Mouse (Mus musculus) kidney, postnatal 0 days (tissue): ENCODE measurements around the gene Notch2. TPM values are rescaled to one million over a fixed set of nuclear protein-coding genes. Genes with fewer than 3 reads are reported as not detected.

Experiments used
- ATAC-seq: fragments of 200-750 bp; cut with Nextera tagmentation; replicated peaks from 2 replicates; pipeline ENCODE4 v1.8.0; 2017; ENCODE audit warnings: low read depth, moderate number of reproducible peaks, moderate TSS enrichment, moderate library complexity; ENCODE audit not compliant: low FRiP score
- DNase-seq: peaks from one replicate; pipeline ENCODE4 v3.0.0-alpha.2; 2016; ENCODE audit warnings: low spot score
- H3K27ac ChIP-seq: fragments of 300-500 bp; sonication (generic); 2 replicates; pipeline ENCODE4 v1.5.1; 2014; ENCODE audit warnings: mild to moderate bottlenecking
- H3K27me3 ChIP-seq: fragments of 300-500 bp; sonication (generic); 2 replicates; pipeline ENCODE4 v1.6.1; 2014; ENCODE audit warnings: low read length, mixed read lengths; ENCODE audit not compliant: insufficient read depth
- H3K36me3 ChIP-seq: fragments of 300-500 bp; sonication (generic); 2 replicates; pipeline ENCODE4 v1.6.1; 2014; ENCODE audit warnings: low read length, mixed read lengths; ENCODE audit not compliant: insufficient read depth
- H3K4me1 ChIP-seq: fragments of 300-500 bp; sonication (generic); replicated peaks from 2 replicates; pipeline ENCODE4 v1.6.1; 2014; ENCODE audit warnings: antibody characterized with exemption, low read length, mixed read lengths; ENCODE audit not compliant: insufficient read depth
- H3K4me2 ChIP-seq: fragments of 300-500 bp; sonication (generic); 2 replicates; pipeline ENCODE4 v1.6.1; 2014; ENCODE audit warnings: mild to moderate bottlenecking, low read length, moderate library complexity, mixed read lengths
- H3K4me3 ChIP-seq: fragments of 300-500 bp; sonication (generic); replicated peaks from 2 replicates; pipeline ENCODE4 v1.5.1; 2014; ENCODE audit warnings: low read depth, low read length
- H3K9ac ChIP-seq: fragments of 300-500 bp; sonication (generic); 2 replicates; pipeline ENCODE4 v1.6.1; 2014; ENCODE audit warnings: low read depth, low read length
- H3K9me3 ChIP-seq: fragments of 300-500 bp; sonication (generic); replicated peaks from 2 replicates; pipeline ENCODE4 v1.6.1; 2016; ENCODE audit warnings: low read length, inconsistent platforms, mixed read lengths
- CTCF ChIP-seq: IDR thresholded peaks from 2 replicates; pipeline ENCODE4 v1.5.1; 2016; ENCODE audit warnings: antibody characterized with exemption, low read depth, mild to moderate bottlenecking, moderate library complexity
- WGBS: fragments of 180-500 bp; shearing (Covaris S2); extraction: QIAGEN DNeasy Blood & Tissue Kit; methylation state at CpG from one replicate; pipeline ENCODE4 v1.1.7; 2014; 5-methylcytosine and 5-hydroxymethylcytosine counted together
- polyA plus RNA-seq: library from polyadenylated mRNA; unstranded; fragments of >200 nt; fragmentation: Nextera tagmentation; extraction: Ambion mirVana; gene quantifications from 2 replicates; pipeline ENCODE4 v1.2.1, GENCODE M21; 2015

Gene Notch2
- polyA plus RNA-seq, 1 experiment from 2014 or later, result 25.2 TPM

- no peaks in the 10 kb centered on the region for H3K27me3 ChIP-seq
- no peak for DNase-seq
- H3K36me3 ChIP-seq, result peaks cover 54% of the 10 kb centered on the region
- H3K9ac ChIP-seq, result no peak overlapping the region
- no peak overlapping the region for H3K4me3 ChIP-seq
- no peaks in the 10 kb centered on the region for H3K9me3 ChIP-seq
- no peak overlapping the region for H3K4me2 ChIP-seq
- H3K27ac ChIP-seq, result no peak overlapping the region
- WGBS, result 88% methylated on average over 14 of the region's 14 CpGs
- no peak for TF ChIP-seq CTCF
- no peak for ATAC-seq
- no peaks in the 10 kb centered on the region for H3K4me1 ChIP-seq
These were observed 134.4 kb downstream of the Notch2 start for GRCm38 (mm10) chr3:98147706-98148105.

GRCm38 (mm10) chr3:98149881-98150280 lies 136.6 kb downstream of the Notch2 start:
- WGBS, result 95% methylated on average over 11 of the region's 11 CpGs
- Histone ChIP-seq H3K36me3 (peaks cover 34% of the 10 kb centered on the region), H3K9me3 (no peaks in the 10 kb centered on the region), H3K27ac (no peak overlapping the region), H3K4me1 (no peaks in the 10 kb centered on the region), H3K4me3 (no peak overlapping the region), H3K9ac (no peak overlapping the region), H3K4me2 (no peak overlapping the region), H3K27me3 (no peaks in the 10 kb centered on the region)
- DNase-seq, result no peak
- no peak for TF ChIP-seq CTCF
- ATAC-seq, result no peak

GRCm38 (mm10) chr3:98151016-98151415 lies 137.7 kb downstream of the Notch2 start:
- TF ChIP-seq CTCF, result no peak
- Histone ChIP-seq H3K4me1 (no peaks in the 10 kb centered on the region), H3K9me3 (no peaks in the 10 kb centered on the region), H3K9ac (no peak overlapping the region), H3K4me3 (no peak overlapping the region), H3K27me3 (no peaks in the 10 kb centered on the region), H3K4me2 (no peak overlapping the region), H3K36me3 (peaks cover 25% of the 10 kb centered on the region), H3K27ac (no peak overlapping the region)
- DNase-seq, result no peak
- ATAC-seq, result no peak
- 91% methylated on average over 10 of the region's 10 CpGs for WGBS

- Histone ChIP-seq H3K27ac (no peak overlapping the region), H3K27me3 (no peaks in the 10 kb centered on the region), H3K9ac (no peak overlapping the region), H3K4me1 (no peaks in the 10 kb centered on the region), H3K4me3 (no peak overlapping the region), H3K36me3 (peaks cover 1% of the 10 kb centered on the region; the same call in 1 of the 2 replicates), H3K9me3 (no peaks in the 10 kb centered on the region), H3K4me2 (no peak overlapping the region)
- no peak for TF ChIP-seq CTCF
- ATAC-seq, result no peak
- no peak for DNase-seq
These were observed 140.1 kb downstream of the Notch2 start for GRCm38 (mm10) chr3:98153460-98153859.

GRCm38 (mm10) chr3:98156158-98156557 lies 142.8 kb downstream of the Notch2 start:
- TF ChIP-seq CTCF, result no peak
- no peaks in the 10 kb centered on the region for H3K36me3 ChIP-seq
- H3K9ac ChIP-seq, result no peak overlapping the region
- 30% methylated on average over 4 of the region's 4 CpGs for WGBS
- H3K4me1 ChIP-seq, result no peaks in the 10 kb centered on the region
- H3K4me3 ChIP-seq, result no peak overlapping the region
- no peak for DNase-seq
- no peaks in the 10 kb centered on the region for H3K9me3 ChIP-seq
- H3K27ac ChIP-seq, result no peak overlapping the region
- no peaks in the 10 kb centered on the region for H3K27me3 ChIP-seq
- ATAC-seq, result no peak
- H3K4me2 ChIP-seq, result no peak overlapping the region

- 76% methylated on average over 2 of the region's 2 CpGs for WGBS
- no peak for DNase-seq
- no peak for ATAC-seq
- H3K4me3 ChIP-seq, result no peak overlapping the region
- no peak overlapping the region for H3K27ac ChIP-seq
- H3K9me3 ChIP-seq, result no peaks in the 10 kb centered on the region
- no peaks in the 10 kb centered on the region for H3K4me1 ChIP-seq
- H3K27me3 ChIP-seq, result no peaks in the 10 kb centered on the region
- H3K9ac ChIP-seq, result no peak overlapping the region
- H3K4me2 ChIP-seq, result no peak overlapping the region
- H3K36me3 ChIP-seq, result no peaks in the 10 kb centered on the region
- TF ChIP-seq CTCF, result no peak
These were observed 143.7 kb downstream of the Notch2 start for GRCm38 (mm10) chr3:98157073-98157472.

- no peak overlapping the region for H3K9ac ChIP-seq
- TF ChIP-seq CTCF, result no peak
- no peaks in the 10 kb centered on the region for H3K9me3 ChIP-seq
- H3K4me3 ChIP-seq, result no peak overlapping the region
- ATAC-seq (no peak), DNase-seq (no peak)
- no peak overlapping the region for H3K4me2 ChIP-seq
- H3K27me3 ChIP-seq, result no peaks in the 10 kb centered on the region
- no peaks in the 10 kb centered on the region for H3K4me1 ChIP-seq
- no peaks in the 10 kb centered on the region for H3K36me3 ChIP-seq
- no peak overlapping the region for H3K27ac ChIP-seq
- WGBS, result 50% methylated on average over 2 of the region's 2 CpGs
These were observed 144.3 kb downstream of the Notch2 start for GRCm38 (mm10) chr3:98157585-98157984.
